Mouse (Mus musculus): ENCODE data around the gene Mcts1. TPM values are rescaled to one million over a fixed set of nuclear protein-coding genes. Genes with fewer than 3 reads are reported as not detected.
A peak's percentile ranks its signal among the peaks of the same experiment; 100 is the strongest.

The Mcts1 gene
- polyA plus RNA-seq, 1 experiment from 2014 or later: 31.5 TPM

GRCm38 (mm10) chrX:38583261-38583660 is 17.1 kb upstream of the Mcts1 start:
- Histone ChIP-seq H3K27me3 (ENCODE audit: control insufficient read depth, insufficient read depth, low read depth, low read length) (no peaks in the 10 kb centered on the region), H3K27ac (ENCODE audit: low read length) (no peak overlapping the region), H3K36me3 (ENCODE audit: control insufficient read depth, insufficient read depth) (no peaks in the 10 kb centered on the region), H3K4me1 (ENCODE audit: control insufficient read depth, low read depth, low read length) (peaks cover 4% of the 10 kb centered on the region; the same call in 1 of the 2 replicates), H3K9ac (ENCODE audit: low read depth, low read length) (no peak overlapping the region), H3K9me3 (replicated peaks; ENCODE audit: control insufficient read depth, low read length) (no peaks in the 10 kb centered on the region), H3K4me2 (ENCODE audit: low read depth, low read length) (no peak overlapping the region), H3K4me3 (ENCODE audit: low read depth, low read length) (no peak overlapping the region)
- ATAC-seq (ENCODE audit: low read depth): peak; percentile 78

GRCm38 (mm10) chrX:38589827-38590226 is 10.6 kb upstream of the Mcts1 start:
- Histone ChIP-seq H3K27ac (ENCODE audit: low read length) (no peak overlapping the region), H3K9me3 (replicated peaks; ENCODE audit: control insufficient read depth, low read length) (no peaks in the 10 kb centered on the region), H3K4me1 (ENCODE audit: control insufficient read depth, low read depth, low read length) (peaks cover 12% of the 10 kb centered on the region), H3K4me3 (ENCODE audit: low read depth, low read length) (no peak overlapping the region), H3K9ac (ENCODE audit: low read depth, low read length) (no peak overlapping the region), H3K27me3 (ENCODE audit: control insufficient read depth, insufficient read depth, low read depth, low read length) (no peaks in the 10 kb centered on the region), H3K36me3 (ENCODE audit: control insufficient read depth, insufficient read depth) (no peaks in the 10 kb centered on the region), H3K4me2 (ENCODE audit: low read depth, low read length) (no peak overlapping the region)
- 28% methylated on average over 4 of the region's 4 CpGs for WGBS (ENCODE audit: insufficient replicate concordance)
- ATAC-seq (ENCODE audit: low read depth): peak; percentile 64

GRCm38 (mm10) chrX:38591749-38592148 is 8.6 kb upstream of the Mcts1 start:
- Histone ChIP-seq H3K4me3 (ENCODE audit: low read depth, low read length) (no peak overlapping the region), H3K9ac (ENCODE audit: low read depth, low read length) (no peak overlapping the region), H3K27me3 (ENCODE audit: control insufficient read depth, insufficient read depth, low read depth, low read length) (no peaks in the 10 kb centered on the region), H3K9me3 (replicated peaks; ENCODE audit: control insufficient read depth, low read length) (no peaks in the 10 kb centered on the region), H3K4me1 (ENCODE audit: control insufficient read depth, low read depth, low read length) (peaks cover 12% of the 10 kb centered on the region), H3K36me3 (ENCODE audit: control insufficient read depth, insufficient read depth) (no peaks in the 10 kb centered on the region), H3K4me2 (ENCODE audit: low read depth, low read length) (no peak overlapping the region), H3K27ac (ENCODE audit: low read length) (0 out of 2 replicates have a peak overlapping the region, but pooled peaks have one; percentile 33)
- 51% methylated on average over 3 of the region's 3 CpGs for WGBS (ENCODE audit: insufficient replicate concordance)
- peak; percentile 58; the same call in 1 of the 2 replicates for ATAC-seq (ENCODE audit: low read depth)

- no peak overlapping the region for H3K9ac ChIP-seq (ENCODE audit: low read depth, low read length)
- ATAC-seq (ENCODE audit: low read depth): peak; percentile 75
- H3K36me3 ChIP-seq (ENCODE audit: control insufficient read depth, insufficient read depth): no peaks in the 10 kb centered on the region
- H3K9me3 ChIP-seq (replicated peaks; ENCODE audit: control insufficient read depth, low read length): no peaks in the 10 kb centered on the region
- no peak overlapping the region for H3K4me2 ChIP-seq (ENCODE audit: low read depth, low read length)
- H3K4me3 ChIP-seq (ENCODE audit: low read depth, low read length): no peak overlapping the region
- peak overlapping the region; percentile 22 for H3K27ac ChIP-seq (ENCODE audit: low read length)
- peaks cover 12% of the 10 kb centered on the region for H3K4me1 ChIP-seq (ENCODE audit: control insufficient read depth, low read depth, low read length)
- H3K27me3 ChIP-seq (ENCODE audit: control insufficient read depth, insufficient read depth, low read depth, low read length): no peaks in the 10 kb centered on the region
- WGBS (ENCODE audit: insufficient replicate concordance): 36% methylated on average over 5 of the region's 5 CpGs
Observed at GRCm38 (mm10) chrX:38593180-38593889, 7.0 kb upstream of the Mcts1 start.

- Histone ChIP-seq H3K4me1 (ENCODE audit: control insufficient read depth, low read depth, low read length) (no peaks in the 10 kb centered on the region), H3K27ac (ENCODE audit: low read length) (peak overlapping the region; percentile 67)
- 8% methylated on average over 3 of the region's 3 CpGs for WGBS (ENCODE audit: insufficient replicate concordance)
Observed at GRCm38 (mm10) chrX:38600995-38601369, 604 bp downstream of the Mcts1 start.

GRCm38 (mm10) chrX:38634801-38635637 is 34.6 kb downstream of the Mcts1 start, which contains the start of gene C1galt1c1:
Gene C1galt1c1, minus strand, starts transcription at chrX:38635087.
- Histone ChIP-seq H3K27me3 (ENCODE audit: control insufficient read depth, insufficient read depth, low read depth, low read length) (no peaks in the 10 kb centered on the region), H3K4me3 (ENCODE audit: low read depth, low read length) (peak within 1 kb of the TSS; percentile 75), H3K9ac (ENCODE audit: low read depth, low read length) (peak within 1 kb of the TSS; percentile 76), H3K4me1 (ENCODE audit: control insufficient read depth, low read depth, low read length) (no peaks in the 10 kb centered on the region; the same call in none of the 2 replicates), H3K4me2 (ENCODE audit: low read depth, low read length) (peak within 1 kb of the TSS; percentile 64), H3K27ac (ENCODE audit: low read length) (peak within 1 kb of the TSS; percentile 84), H3K9me3 (replicated peaks; ENCODE audit: control insufficient read depth, low read length) (no peaks in the 10 kb centered on the region), H3K36me3 (ENCODE audit: control insufficient read depth, insufficient read depth) (no peaks in the 10 kb centered on the region)
- peak; percentile 99 for ATAC-seq (ENCODE audit: low read depth)
- WGBS (ENCODE audit: insufficient replicate concordance): 27% methylated on average over 31 of the region's 43 CpGs

More at GRCm38 (mm10) chrX:38600995-38601369, 604 bp downstream of the Mcts1 start:
- peak overlapping the region; percentile 58 for H3K9ac ChIP-seq (ENCODE audit: low read depth, low read length)
- H3K4me3 ChIP-seq (ENCODE audit: low read depth, low read length): peak overlapping the region; percentile 63
- no peaks in the 10 kb centered on the region for H3K9me3 ChIP-seq (replicated peaks; ENCODE audit: control insufficient read depth, low read length)
- no peaks in the 10 kb centered on the region for H3K27me3 ChIP-seq (ENCODE audit: control insufficient read depth, insufficient read depth, low read depth, low read length)
- H3K36me3 ChIP-seq (ENCODE audit: control insufficient read depth, insufficient read depth): no peaks in the 10 kb centered on the region
- peak; percentile 47 for ATAC-seq (ENCODE audit: low read depth)
- peak overlapping the region; percentile 62 for H3K4me2 ChIP-seq (ENCODE audit: low read depth, low read length)

GRCm38 (mm10) chrX:38635638-38635931 is 35.2 kb downstream of the Mcts1 start:
- H3K4me2 ChIP-seq (ENCODE audit: low read depth, low read length): peak overlapping the region; percentile 64
- no peaks in the 10 kb centered on the region for H3K27me3 ChIP-seq (ENCODE audit: control insufficient read depth, insufficient read depth, low read depth, low read length)
- ATAC-seq (ENCODE audit: low read depth): peak; percentile 5; the same call in 1 of the 2 replicates
- H3K27ac ChIP-seq (ENCODE audit: low read length): peak overlapping the region; percentile 24; the same call in 1 of the 2 replicates
- peak overlapping the region; percentile 62 for H3K4me3 ChIP-seq (ENCODE audit: low read depth, low read length)
- no peaks in the 10 kb centered on the region for H3K9me3 ChIP-seq (replicated peaks; ENCODE audit: control insufficient read depth, low read length)
- no peaks in the 10 kb centered on the region for H3K36me3 ChIP-seq (ENCODE audit: control insufficient read depth, insufficient read depth)
- no peaks in the 10 kb centered on the region; the same call in none of the 2 replicates for H3K4me1 ChIP-seq (ENCODE audit: control insufficient read depth, low read depth, low read length)
- peak overlapping the region; percentile 50; the same call in 1 of the 2 replicates for H3K9ac ChIP-seq (ENCODE audit: low read depth, low read length)

- H3K27me3 ChIP-seq (ENCODE audit: control insufficient read depth, insufficient read depth, low read depth, low read length): peaks cover 4% of the 10 kb centered on the region; the same call in 1 of the 2 replicates
- no peak for ATAC-seq (ENCODE audit: low read depth)
- H3K9ac ChIP-seq (ENCODE audit: low read depth, low read length): no peak overlapping the region
- 27% methylated on average over 4 of the region's 4 CpGs for WGBS (ENCODE audit: insufficient replicate concordance)
- no peak overlapping the region for H3K4me3 ChIP-seq (ENCODE audit: low read depth, low read length)
- H3K4me2 ChIP-seq (ENCODE audit: low read depth, low read length): no peak overlapping the region
- no peak overlapping the region for H3K27ac ChIP-seq (ENCODE audit: low read length)
- H3K4me1 ChIP-seq (ENCODE audit: control insufficient read depth, low read depth, low read length): no peaks in the 10 kb centered on the region
- H3K9me3 ChIP-seq (replicated peaks; ENCODE audit: control insufficient read depth, low read length): no peaks in the 10 kb centered on the region
- no peaks in the 10 kb centered on the region for H3K36me3 ChIP-seq (ENCODE audit: control insufficient read depth, insufficient read depth)
Observed at GRCm38 (mm10) chrX:38641435-38641834, 41.1 kb downstream of the Mcts1 start.

- Histone ChIP-seq H3K36me3 (ENCODE audit: control insufficient read depth, insufficient read depth) (no peaks in the 10 kb centered on the region), H3K4me1 (ENCODE audit: control insufficient read depth, low read depth, low read length) (no peaks in the 10 kb centered on the region), H3K27me3 (ENCODE audit: control insufficient read depth, insufficient read depth, low read depth, low read length) (peaks cover 4% of the 10 kb centered on the region; the same call in 1 of the 2 replicates), H3K4me3 (ENCODE audit: low read depth, low read length) (no peak overlapping the region), H3K4me2 (ENCODE audit: low read depth, low read length) (no peak overlapping the region), H3K27ac (ENCODE audit: low read length) (no peak overlapping the region), H3K9me3 (replicated peaks; ENCODE audit: control insufficient read depth, low read length) (no peaks in the 10 kb centered on the region), H3K9ac (ENCODE audit: low read depth, low read length) (no peak overlapping the region)
- WGBS (ENCODE audit: insufficient replicate concordance): 42% methylated on average over 4 of the region's 4 CpGs
- no peak for ATAC-seq (ENCODE audit: low read depth)
Observed at GRCm38 (mm10) chrX:38642183-38642582, 41.8 kb downstream of the Mcts1 start.

All from liver, embryonic 16.5 days (tissue).